Mouse (Mus musculus) kidney, embryonic 16.5 days (tissue): ENCODE data around the gene Gm45808. TPM values are rescaled to one million over a fixed set of nuclear protein-coding genes. Genes with fewer than 3 reads are reported as not detected.
"Not testable (repeated sequence)": the region's sequence is repeated elsewhere in the genome, so short reads cannot be mapped to it uniquely, and the experiment has no call there.

Experiments
- ATAC-seq: fragments of 200-750 bp; cut with Nextera tagmentation; 2 replicates; pipeline ENCODE4 v1.8.0; 2017; ENCODE audit warnings: moderate TSS enrichment; ENCODE audit not compliant: low FRiP score, low TSS enrichment
- H3K27ac ChIP-seq: fragments of 300-500 bp; sonication (generic); 2 replicates; pipeline ENCODE4 v1.5.1; 2014; ENCODE audit warnings: low read length
- H3K27me3 ChIP-seq: fragments of 300-500 bp; sonication (generic); 2 replicates; pipeline ENCODE4 v1.6.1; 2014; ENCODE audit warnings: low read length, control low read depth, mixed read lengths; ENCODE audit not compliant: insufficient read depth
- H3K36me3 ChIP-seq: fragments of 300-500 bp; sonication (generic); 2 replicates; pipeline ENCODE4 v1.6.1; 2014; ENCODE audit warnings: low read length, control low read depth, mixed read lengths; ENCODE audit not compliant: insufficient read depth
- H3K4me1 ChIP-seq: fragments of 300-500 bp; sonication (generic); 2 replicates; pipeline ENCODE4 v1.6.1; 2014; ENCODE audit warnings: low read length, control low read depth, mixed read lengths; ENCODE audit not compliant: insufficient read depth
- H3K4me2 ChIP-seq: fragments of 300-500 bp; sonication (generic); replicated peaks from 2 replicates; pipeline ENCODE4 v1.6.1; 2014; ENCODE audit warnings: low read depth, low read length
- H3K4me3 ChIP-seq: fragments of 300-500 bp; sonication (generic); 2 replicates; pipeline ENCODE4 v1.5.1; 2014; ENCODE audit warnings: mild to moderate bottlenecking, low read length
- H3K9ac ChIP-seq: fragments of 300-500 bp; sonication (generic); replicated peaks from 2 replicates; pipeline ENCODE4 v1.6.1; 2014; ENCODE audit warnings: low read length
- H3K9me3 ChIP-seq: fragments of 300-500 bp; sonication (generic); 2 replicates; pipeline ENCODE4 v1.6.1; 2016; ENCODE audit warnings: low read length, control low read depth
- WGBS: fragments of 180-500 bp; shearing (Covaris S2); extraction: QIAGEN DNeasy Blood & Tissue Kit; methylation state at CpG from one replicate; pipeline ENCODE4 v1.1.7; 2014; 5-methylcytosine and 5-hydroxymethylcytosine counted together
- polyA plus RNA-seq: library from polyadenylated mRNA; unstranded; fragments of >200 nt; fragmentation: Nextera tagmentation; extraction: Ambion mirVana; gene quantifications from 2 replicates; pipeline ENCODE4 v1.2.1, GENCODE M21; 2015

The Gm45808 gene
- polyA plus RNA-seq, 1 experiment from 2014 or later: not detected

- not testable (repeated sequence) for H3K9me3 ChIP-seq, H3K27ac ChIP-seq, ATAC-seq, H3K4me2 ChIP-seq, H3K27me3 ChIP-seq, H3K9ac ChIP-seq, H3K4me3 ChIP-seq
- 77% methylated on average over 4 of the region's 4 CpGs for WGBS
- H3K4me1 ChIP-seq: peaks cover 41% of the 10 kb centered on the region
- H3K36me3 ChIP-seq: peaks cover 23% of the 10 kb centered on the region
These were observed 23.7 kb downstream of the Gm45808 start for GRCm38 (mm10) chr7:45462868-45463267.

- no peak for ATAC-seq
- H3K36me3 ChIP-seq: peaks cover 26% of the 10 kb centered on the region
- no peaks in the 10 kb centered on the region for H3K27me3 ChIP-seq
- H3K27ac ChIP-seq: no peak overlapping the region
- H3K4me1 ChIP-seq: peaks cover 44% of the 10 kb centered on the region
- 89% methylated on average over 4 of the region's 4 CpGs for WGBS
- no peaks in the 10 kb centered on the region for H3K9me3 ChIP-seq
- H3K9ac ChIP-seq: no peak overlapping the region
- no peak overlapping the region for H3K4me2 ChIP-seq
- no peak overlapping the region for H3K4me3 ChIP-seq
These were observed 24.3 kb downstream of the Gm45808 start for GRCm38 (mm10) chr7:45462325-45462724.

- no peaks in the 10 kb centered on the region for H3K9me3 ChIP-seq
- 0 out of 2 replicates have a peak overlapping the region, but pooled peaks have one; percentile 15 for H3K9ac ChIP-seq
- H3K4me2 ChIP-seq: no peak overlapping the region
- no peak for ATAC-seq
- no peak overlapping the region for H3K4me3 ChIP-seq
- 87% methylated on average over 4 of the region's 4 CpGs for WGBS
- peak overlapping the region; percentile 94 for H3K27ac ChIP-seq
- H3K27me3 ChIP-seq: no peaks in the 10 kb centered on the region
- H3K4me1 ChIP-seq: peaks cover 46% of the 10 kb centered on the region
- peaks cover 32% of the 10 kb centered on the region for H3K36me3 ChIP-seq
These were observed 24.8 kb downstream of the Gm45808 start for GRCm38 (mm10) chr7:45461781-45462180.

GRCm38 (mm10) chr7:45461326-45461725 is 25.3 kb downstream of the Gm45808 start:
- 54% methylated on average over 5 of the region's 5 CpGs for WGBS
- no peak for ATAC-seq

GRCm38 (mm10) chr7:45460860-45461314 is 25.7 kb downstream of the Gm45808 start:
- H3K4me3 ChIP-seq: peak overlapping the region; percentile 88; the same call in 1 of the 2 replicates

More at GRCm38 (mm10) chr7:45461326-45461725, 25.3 kb downstream of the Gm45808 start:
- no peaks in the 10 kb centered on the region for H3K9me3 ChIP-seq
- H3K36me3 ChIP-seq: peaks cover 34% of the 10 kb centered on the region
- no peak overlapping the region for H3K4me3 ChIP-seq
- H3K9ac ChIP-seq: peak overlapping the region; percentile 64; the same call in 1 of the 2 replicates
- H3K27ac ChIP-seq: peak overlapping the region; percentile 94
- peaks cover 47% of the 10 kb centered on the region for H3K4me1 ChIP-seq
- peak overlapping the region; percentile 54; the same call in 1 of the 2 replicates for H3K4me2 ChIP-seq
- no peaks in the 10 kb centered on the region for H3K27me3 ChIP-seq

GRCm38 (mm10) chr7:45460377-45460776 is 26.2 kb downstream of the Gm45808 start:
- peak overlapping the region; percentile 64 for H3K9ac ChIP-seq
- H3K9me3 ChIP-seq: no peaks in the 10 kb centered on the region
- no peaks in the 10 kb centered on the region for H3K27me3 ChIP-seq
- peak overlapping the region; percentile 88 for H3K4me3 ChIP-seq
- H3K4me2 ChIP-seq: peak overlapping the region; percentile 54
- H3K4me1 ChIP-seq: peaks cover 39% of the 10 kb centered on the region
- WGBS: 63% methylated on average over 7 of the region's 7 CpGs
- H3K36me3 ChIP-seq: peaks cover 34% of the 10 kb centered on the region
- ATAC-seq: no peak
- peak overlapping the region; percentile 94 for H3K27ac ChIP-seq

More at GRCm38 (mm10) chr7:45460860-45461314, 25.7 kb downstream of the Gm45808 start:
- ATAC-seq: peak; percentile 32
- Histone ChIP-seq H3K9ac (peak overlapping the region; percentile 64), H3K36me3 (peaks cover 34% of the 10 kb centered on the region), H3K27ac (peak overlapping the region; percentile 94), H3K4me1 (peaks cover 44% of the 10 kb centered on the region), H3K4me2 (peak overlapping the region; percentile 54), H3K9me3 (no peaks in the 10 kb centered on the region), H3K27me3 (no peaks in the 10 kb centered on the region)
- WGBS: 16% methylated on average over 13 of the region's 13 CpGs

- peak within 1 kb of the TSS; percentile 94 for H3K27ac ChIP-seq
- ATAC-seq: peak; percentile 96
- peak within 1 kb of the TSS; percentile 88 for H3K4me3 ChIP-seq
- peak within 1 kb of the TSS; percentile 89 for H3K9ac ChIP-seq
- under 1% methylated on average over 28 of the region's 37 CpGs for WGBS
- H3K4me2 ChIP-seq: peak within 1 kb of the TSS; percentile 86
- not testable (repeated sequence) for H3K27me3 ChIP-seq, H3K9me3 ChIP-seq
- peaks cover 34% of the 10 kb centered on the region for H3K36me3 ChIP-seq
- H3K4me1 ChIP-seq: peaks cover 36% of the 10 kb centered on the region
These were observed 27.0 kb downstream of the Gm45808 start, which contains the start of gene Ftl1 for GRCm38 (mm10) chr7:45459564-45460140. TSS of gene Ftl1 (minus strand) at chr7:45459884.

- under 1% methylated on average over 41 of the region's 43 CpGs for WGBS
- no peaks in the 10 kb centered on the region for H3K9me3 ChIP-seq
- H3K9ac ChIP-seq: peak overlapping the region; percentile 89
- H3K27me3 ChIP-seq: no peaks in the 10 kb centered on the region
- peaks cover 36% of the 10 kb centered on the region for H3K4me1 ChIP-seq
- H3K27ac ChIP-seq: peak overlapping the region; percentile 91
- peak overlapping the region; percentile 88 for H3K4me3 ChIP-seq
- peak overlapping the region; percentile 86 for H3K4me2 ChIP-seq
- ATAC-seq: peak; percentile 67
- H3K36me3 ChIP-seq: peaks cover 38% of the 10 kb centered on the region
These were observed 27.7 kb downstream of the Gm45808 start for GRCm38 (mm10) chr7:45458748-45459563.

- peaks cover 30% of the 10 kb centered on the region for H3K36me3 ChIP-seq
- peaks cover 36% of the 10 kb centered on the region for H3K4me1 ChIP-seq
- H3K4me3 ChIP-seq: peak overlapping the region; percentile 88
- WGBS: 49% methylated on average over 9 of the region's 10 CpGs
- peak overlapping the region; percentile 48 for H3K27ac ChIP-seq
- peak overlapping the region; percentile 89 for H3K9ac ChIP-seq
- no peak for ATAC-seq
- H3K9me3 ChIP-seq: no peaks in the 10 kb centered on the region
- peak overlapping the region; percentile 86 for H3K4me2 ChIP-seq
- no peaks in the 10 kb centered on the region for H3K27me3 ChIP-seq
These were observed 29.2 kb downstream of the Gm45808 start for GRCm38 (mm10) chr7:45457204-45458060.
